Mouse (Mus musculus) testis, postnatal 10 days (tissue): ENCODE results near the gene Eepd1.
A peak's percentile ranks its signal among the peaks of the same experiment; 100 is the strongest.
"Not testable (repeated sequence)": the region's sequence is repeated elsewhere in the genome, so short reads cannot be mapped to it uniquely, and the experiment has no call there.

ENCODE experiments used
- DNase-seq: peaks from one replicate; pipeline ENCODE4 v3.0.0; 2021; ENCODE audit warnings: low spot score

The Eepd1 gene

DNA sequence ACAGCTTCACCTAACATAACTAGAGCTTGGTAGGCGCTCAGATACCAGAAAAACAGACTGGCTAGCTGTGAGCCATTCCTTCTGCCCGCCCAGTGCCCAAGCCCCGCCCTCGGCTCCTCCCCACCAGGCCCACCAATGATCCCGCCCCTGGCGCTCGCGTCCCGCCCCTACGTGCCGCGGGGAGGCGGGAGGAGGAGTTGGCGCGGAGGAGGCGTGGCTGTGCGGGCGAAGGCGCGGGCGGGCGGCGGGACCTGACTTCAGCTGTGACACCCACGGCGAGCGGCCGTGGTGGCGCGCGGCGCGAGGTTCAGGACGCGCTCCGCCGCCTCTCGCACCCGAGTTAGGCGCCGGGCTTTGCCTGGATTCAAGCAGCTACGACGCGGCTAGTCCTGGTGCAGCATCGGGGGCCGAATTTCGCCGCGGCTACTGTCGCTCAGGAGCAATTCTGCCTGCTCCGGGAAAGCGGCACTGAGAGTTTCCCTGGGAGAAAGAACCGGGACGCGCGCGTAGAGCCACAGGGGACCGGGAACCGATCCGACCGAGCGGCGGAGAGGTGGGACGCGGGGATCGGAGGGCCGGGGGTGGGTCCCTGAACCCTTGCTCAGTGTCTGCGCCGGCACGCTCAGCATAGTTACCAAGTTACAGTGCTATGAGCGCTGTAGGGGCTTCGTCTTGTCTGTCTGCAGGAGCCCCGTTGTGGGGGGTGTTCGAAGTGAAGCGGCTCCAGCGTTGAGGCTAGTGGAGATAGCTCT, at the start of gene Eepd1:
Eepd1 (plus strand) TSS at position 204 of the 752 bp plus-strand sequence.
- DNase-seq = peak; percentile 99

DNA sequence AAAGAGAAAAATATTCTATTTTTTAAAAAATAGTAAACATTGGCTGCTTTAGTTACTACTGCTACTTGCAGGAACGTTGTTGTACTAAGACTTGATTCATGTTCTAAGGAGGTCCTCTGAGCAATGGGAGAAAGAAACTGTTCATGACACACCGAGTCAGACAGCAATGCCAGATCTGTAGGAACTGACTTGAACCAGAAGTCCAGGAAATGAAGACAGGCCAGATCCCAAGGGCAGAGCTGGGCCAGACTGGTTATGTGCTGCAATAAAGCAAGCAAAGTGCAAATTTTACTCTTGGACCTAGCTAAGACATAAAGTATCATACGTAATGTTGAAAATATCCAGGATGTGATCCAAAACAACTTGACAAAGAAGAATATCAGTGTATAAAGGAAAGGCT, 42.5 kb upstream of the Eepd1 start:
- DNase-seq = no peak

DNA sequence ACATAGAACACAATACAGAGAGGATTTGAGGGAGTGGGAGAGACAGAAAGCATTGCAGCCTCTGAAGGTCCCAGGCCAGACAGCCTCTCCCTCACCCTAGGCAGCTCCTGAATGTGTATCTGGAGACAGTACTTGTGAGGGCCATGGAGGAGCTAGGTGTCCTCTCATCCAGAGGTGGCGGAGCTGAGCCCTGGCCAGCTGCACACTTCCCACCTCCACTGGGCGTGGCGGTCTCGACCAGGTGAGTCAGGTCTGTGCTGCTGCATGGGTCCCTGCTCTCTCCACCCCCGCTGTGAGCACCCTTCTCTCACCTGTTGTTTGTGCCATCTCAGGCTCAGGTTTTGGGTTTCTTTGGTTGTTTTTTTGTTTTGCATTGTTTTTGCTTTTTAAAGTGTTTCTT, 41.3 kb upstream of the Eepd1 start:
- not testable (repeated sequence) for DNase-seq

GRCm38 (mm10) chr9:25442041-25442440, 39.3 kb upstream of the Eepd1 start:
- no peak for DNase-seq

DNA sequence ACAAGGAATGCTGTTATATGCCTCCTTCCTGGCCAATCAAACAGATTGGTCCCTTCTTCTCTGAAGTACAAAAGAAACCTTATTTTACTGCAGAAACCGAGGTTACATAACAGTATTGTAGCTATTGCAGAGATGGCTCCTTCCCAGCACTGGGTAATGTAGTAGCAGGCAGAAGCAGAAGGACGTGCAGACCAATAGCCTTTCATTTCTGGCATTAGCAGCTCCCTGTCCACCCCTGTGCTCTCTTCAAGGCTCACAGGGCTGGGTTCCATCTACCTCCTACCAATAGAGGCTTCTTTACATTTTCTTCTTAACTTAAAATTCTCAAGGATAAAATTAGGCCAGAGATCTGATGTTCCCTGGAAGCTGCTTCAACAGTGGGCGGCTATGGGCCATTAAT, 38.3 kb upstream of the Eepd1 start:
- DNase-seq = no peak

DNA sequence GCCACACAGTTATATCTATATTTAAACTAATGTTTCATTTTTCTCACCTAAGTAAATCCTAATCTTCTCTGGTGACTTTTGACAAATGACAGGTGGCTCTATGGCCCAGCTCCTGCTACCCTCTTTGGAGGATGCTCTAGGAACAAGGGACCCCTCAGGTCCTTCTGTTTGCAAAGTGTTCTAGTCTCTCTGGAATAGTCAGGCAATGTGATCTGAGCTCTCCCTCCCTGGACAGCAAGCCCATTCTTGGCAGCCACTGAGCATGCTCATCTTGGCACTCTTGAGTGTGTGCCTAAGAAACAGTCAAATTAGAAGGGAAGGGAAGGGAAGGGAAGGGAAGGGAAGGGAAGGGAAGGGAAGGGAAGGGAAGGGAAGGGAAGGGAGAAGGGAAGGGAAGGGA, 37.8 kb upstream of the Eepd1 start:
- DNase-seq = no peak

DNA sequence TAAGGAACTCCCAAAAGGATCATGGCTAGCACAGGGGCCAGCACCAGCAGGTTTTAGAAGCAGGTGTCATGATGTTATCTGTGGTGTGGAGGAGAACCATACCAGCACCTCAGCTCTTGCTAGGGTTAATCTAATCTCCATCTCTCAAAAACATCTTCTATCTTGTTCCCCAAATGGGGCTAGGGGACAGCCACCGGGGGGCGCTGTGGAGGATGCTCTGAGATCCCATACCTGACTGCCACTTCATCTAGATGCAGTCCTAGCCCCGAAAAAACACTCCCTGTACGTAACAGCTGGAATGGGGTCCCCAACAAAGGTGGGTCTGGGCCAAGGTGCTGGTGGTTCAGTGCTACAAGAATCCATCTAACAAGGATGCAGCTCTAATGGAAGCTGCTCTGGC, 31.0 kb upstream of the Eepd1 start:
- DNase-seq = peak; percentile 46

GRCm38 (mm10) chr9:25455027-25455426, 26.3 kb upstream of the Eepd1 start:
- no peak for DNase-seq

DNA sequence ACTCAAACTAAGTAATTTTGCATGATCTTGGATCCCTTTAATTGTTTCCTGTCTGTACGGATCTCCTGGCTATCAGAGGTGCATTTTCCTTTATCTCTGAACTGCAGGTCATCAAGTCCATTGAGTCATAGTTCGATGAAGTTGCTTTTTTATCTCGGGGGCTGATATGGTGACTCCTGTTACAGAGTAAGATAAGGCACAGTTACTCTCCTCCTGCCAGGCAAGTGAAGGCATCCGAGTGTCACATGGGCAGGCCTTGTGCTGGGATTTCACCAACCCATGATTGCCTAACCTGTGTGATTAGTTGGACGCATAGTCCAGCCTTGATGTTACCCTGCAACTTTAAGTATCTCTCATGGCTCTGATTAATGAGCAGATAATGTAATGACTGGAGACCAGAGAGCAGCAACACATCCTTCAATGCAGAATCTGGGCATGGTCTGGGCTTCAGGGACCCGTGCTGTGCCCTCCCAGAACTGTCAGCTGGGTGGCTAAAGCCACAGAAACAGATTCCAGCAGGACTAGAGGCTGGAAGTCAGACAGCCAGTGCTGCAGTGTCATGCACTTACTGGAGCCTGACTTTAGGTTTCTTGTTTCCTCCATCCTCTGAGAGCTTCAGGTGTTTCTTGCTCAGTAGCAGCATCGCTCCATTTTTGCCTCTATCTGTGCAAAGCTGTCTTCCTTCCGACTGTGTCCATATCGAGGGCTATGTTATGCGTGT, 20.4 kb upstream of the Eepd1 start:
- no peak for DNase-seq

DNA sequence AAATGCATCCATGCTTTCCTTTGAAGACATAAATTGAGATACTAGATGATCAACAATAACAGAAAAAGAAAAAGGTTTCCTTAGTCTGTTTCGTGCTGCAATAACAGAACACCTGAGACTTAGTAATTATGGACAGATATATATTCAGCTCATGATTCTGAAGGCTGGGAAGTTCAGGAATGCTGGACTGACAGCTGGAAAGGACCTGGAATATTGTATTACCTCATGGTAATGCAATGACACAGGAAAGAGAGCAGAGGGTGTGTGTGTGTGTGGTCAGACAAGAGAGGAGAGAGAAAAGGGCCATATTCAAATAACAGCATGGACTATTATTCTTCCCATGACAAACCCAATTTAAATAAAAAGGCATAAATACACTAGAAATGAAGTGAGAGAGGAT, 17.0 kb upstream of the Eepd1 start:
- DNase-seq = no peak

- DNase-seq = no peak
These were observed 1.8 kb upstream of the Eepd1 start for GRCm38 (mm10) chr9:25479392-25480020.

DNA sequence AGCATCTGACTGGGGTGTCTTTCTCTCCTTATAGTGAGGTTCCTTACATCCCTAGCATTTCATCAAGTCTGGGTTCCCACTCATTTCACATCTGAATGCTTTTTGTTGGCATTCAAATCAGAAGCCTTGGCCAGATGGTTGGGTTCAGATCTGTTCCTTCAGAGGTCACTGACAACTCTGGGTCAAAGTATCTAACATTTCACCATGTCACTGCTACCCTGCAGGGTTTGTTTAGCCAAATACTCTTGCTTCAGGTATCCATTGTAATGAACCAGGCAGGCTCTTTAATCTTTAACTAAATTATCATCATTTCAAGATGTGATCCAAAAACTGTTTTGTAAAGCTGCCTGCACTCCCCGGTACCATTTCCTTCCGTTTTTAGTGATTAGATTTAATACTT, 671 bp upstream of the Eepd1 start:
- DNase-seq = no peak

DNA sequence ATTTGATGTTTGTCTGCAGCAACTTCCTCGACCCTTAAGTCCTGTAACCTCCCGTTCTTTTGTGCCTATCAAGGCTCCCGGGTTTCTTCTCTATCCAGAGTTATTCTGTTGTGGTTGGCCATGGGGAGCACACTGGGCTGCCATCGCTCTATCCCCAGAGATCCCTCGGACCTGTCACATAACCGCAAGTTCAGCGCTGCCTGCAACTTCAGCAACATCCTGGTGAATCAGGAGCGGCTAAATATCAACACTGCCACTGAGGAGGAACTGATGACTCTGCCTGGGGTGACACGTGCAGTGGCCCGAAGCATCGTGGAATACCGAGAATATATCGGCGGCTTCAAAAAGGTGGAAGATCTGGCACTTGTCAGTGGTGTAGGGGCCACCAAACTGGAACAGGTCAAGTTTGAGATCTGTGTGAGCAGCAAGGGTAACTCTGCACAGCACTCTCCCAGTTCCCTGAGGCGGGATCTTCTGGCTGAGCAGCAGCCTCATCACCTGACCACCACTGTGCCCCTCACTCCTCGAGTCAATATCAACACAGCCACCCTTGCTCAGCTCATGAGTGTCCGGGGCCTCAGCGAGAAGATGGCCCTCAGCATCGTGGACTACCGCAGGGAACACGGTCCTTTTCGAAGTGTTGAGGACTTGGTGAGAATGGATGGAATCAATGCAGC, 1.1 kb downstream of the Eepd1 start:
- DNase-seq = no peak

GRCm38 (mm10) chr9:25482999-25483347, 1.6 kb downstream of the Eepd1 start:
- DNase-seq = no peak

DNA sequence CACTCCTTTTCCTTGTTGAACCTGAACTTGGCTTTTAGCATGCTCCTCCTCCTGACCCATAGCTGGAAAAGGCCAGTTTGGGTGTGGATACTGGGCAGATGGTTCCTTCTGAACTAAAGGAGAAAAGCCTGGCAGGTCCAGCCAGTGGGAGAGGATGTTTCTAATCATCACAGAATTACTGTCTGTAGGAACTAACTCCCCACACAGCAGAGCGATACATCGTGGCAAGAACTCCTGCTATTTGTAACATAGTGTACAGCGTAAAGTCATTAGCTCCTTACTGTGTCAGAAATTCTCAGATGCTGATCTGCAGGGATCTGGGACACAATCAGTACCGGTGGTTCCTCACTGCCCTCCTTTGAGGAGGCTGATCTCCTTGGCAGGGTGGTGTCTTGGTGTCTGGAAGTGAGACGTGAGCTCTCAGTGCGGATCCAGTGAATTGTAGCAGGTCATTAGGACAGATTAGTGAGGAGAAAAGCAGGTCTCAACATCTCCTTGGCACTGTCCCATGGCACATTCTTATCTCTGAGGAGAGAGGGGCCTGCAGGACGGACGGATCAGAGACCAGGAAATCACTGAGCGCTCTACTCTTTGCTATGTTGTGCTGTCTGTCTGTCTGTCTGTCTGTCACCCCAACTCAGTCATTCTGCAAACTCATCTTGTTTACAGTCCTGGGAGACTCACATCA, 2.7 kb downstream of the Eepd1 start:
- DNase-seq = no peak

DNA sequence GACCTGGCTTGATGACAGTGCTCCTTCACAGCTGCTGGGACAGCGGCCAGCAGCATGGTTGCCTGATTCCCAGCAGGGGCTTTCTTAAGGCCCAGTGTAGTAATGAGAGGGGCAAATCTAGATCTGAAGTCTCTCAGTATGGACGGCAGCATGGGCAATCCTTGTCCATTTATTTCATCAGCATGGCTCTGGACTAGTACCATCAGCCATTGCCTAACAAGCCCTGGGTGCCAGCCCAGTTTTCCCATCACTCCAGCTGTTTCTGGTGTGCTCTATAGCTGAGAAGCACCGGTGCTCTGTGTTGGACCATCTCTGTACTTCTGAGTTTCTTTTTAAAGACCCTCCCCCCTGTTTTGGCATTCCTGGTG, 3.3 kb downstream of the Eepd1 start:
- no peak for DNase-seq

GRCm38 (mm10) chr9:25485006-25485405, 3.7 kb downstream of the Eepd1 start:
- no peak for DNase-seq

DNA sequence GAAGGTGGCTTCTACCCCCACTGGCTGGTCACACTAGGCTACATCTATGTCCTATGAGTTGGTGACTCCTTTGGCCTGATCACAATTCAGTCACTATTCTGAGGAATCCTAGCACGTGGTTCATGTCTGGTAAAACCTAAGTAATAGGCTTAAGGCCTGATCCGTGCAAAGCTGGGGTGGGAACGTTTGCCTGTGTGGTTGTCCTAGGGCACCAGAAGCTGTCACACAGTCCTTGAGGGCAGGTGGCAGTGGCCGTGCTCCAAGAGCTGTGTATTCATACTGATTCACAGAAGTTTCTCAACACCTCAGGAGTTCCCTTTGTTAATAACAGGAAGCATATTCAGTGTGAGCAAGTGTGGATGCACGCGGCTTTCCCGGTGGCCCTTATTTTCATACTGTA, 4.1 kb downstream of the Eepd1 start:
- no peak for DNase-seq

GRCm38 (mm10) chr9:25486246-25486807, 5.0 kb downstream of the Eepd1 start:
- no peak for DNase-seq

DNA sequence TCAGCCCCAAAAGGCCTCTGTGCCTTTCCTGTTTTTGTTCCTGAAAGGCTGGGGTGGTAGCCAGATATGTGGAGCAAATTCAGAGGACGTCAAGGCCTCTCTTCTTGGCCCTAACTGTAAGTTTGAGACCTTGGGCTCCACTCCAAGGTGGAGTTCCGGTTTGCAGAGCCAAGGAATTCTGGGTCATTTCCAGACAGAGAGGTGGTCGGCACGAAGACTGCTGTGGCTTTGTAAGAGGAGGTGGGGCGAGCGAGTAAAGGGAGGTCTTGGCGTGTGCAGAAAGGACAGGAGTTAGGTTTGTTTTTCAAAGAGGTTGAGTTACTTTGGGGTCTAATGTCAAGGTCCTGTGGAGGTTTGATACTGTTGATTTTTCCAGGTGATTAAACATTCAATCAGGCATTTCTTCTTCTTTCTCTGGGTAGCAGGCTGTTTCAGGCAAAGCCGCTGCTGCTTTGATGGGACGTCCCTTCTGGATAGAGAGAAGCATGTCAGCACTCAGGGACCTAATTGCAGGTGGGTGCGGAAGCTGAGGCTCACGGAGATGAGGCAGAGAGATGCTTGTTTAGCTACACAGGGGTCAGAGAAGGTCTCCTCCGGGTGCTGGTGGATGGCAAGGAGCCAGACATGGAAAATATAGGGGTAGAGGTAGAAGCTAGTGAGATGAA, 6.2 kb downstream of the Eepd1 start:
- peak; percentile 62 for DNase-seq

GRCm38 (mm10) chr9:25488581-25488980, 7.2 kb downstream of the Eepd1 start:
- no peak for DNase-seq
